Mouse (Mus musculus) spleen, postnatal 14 days (tissue): ENCODE measurements around the gene Ucp2.
"Not testable (repeated sequence)": the region's sequence is repeated elsewhere in the genome, so short reads cannot be mapped to it uniquely, and the experiment has no call there.

Experiments
- DNase-seq, 2 experiments: peaks; one replicate each; pipeline ENCODE4 v3.0.0; 2021 to 2022; ENCODE audit warnings: low spot score in 2 of 2

Gene Ucp2

GRCm38 (mm10) chr7:100479823-100480164, 13.3 kb upstream of the Ucp2 start:
- DNase-seq: no peak

GRCm38 (mm10) chr7:100480175-100480574, 13.0 kb upstream of the Ucp2 start:
- no peak for DNase-seq

GRCm38 (mm10) chr7:100482046-100482445, 11.1 kb upstream of the Ucp2 start:
- not testable (repeated sequence) for DNase-seq

GRCm38 (mm10) chr7:100484493-100484892, 8.6 kb upstream of the Ucp2 start:
- no peak for DNase-seq

GRCm38 (mm10) chr7:100487301-100487700, 5.8 kb upstream of the Ucp2 start:
- DNase-seq: no peak

- DNase-seq: no peak
Observed at GRCm38 (mm10) chr7:100488474-100489048, 4.6 kb upstream of the Ucp2 start.

- DNase-seq: no peak
Observed at GRCm38 (mm10) chr7:100492391-100493116, 583 bp upstream of the Ucp2 start.

- DNase-seq: peak in 1 of 2 experiments; percentile 24
Observed at GRCm38 (mm10) chr7:100493484-100494414, 612 bp downstream of the Ucp2 start.

- DNase-seq: no peak
Observed at GRCm38 (mm10) chr7:100494415-100494831, 1.3 kb downstream of the Ucp2 start.

GRCm38 (mm10) chr7:100495042-100495441, 1.9 kb downstream of the Ucp2 start:
- DNase-seq: no peak

- peak; percentile 62 to 69 for DNase-seq
Observed at GRCm38 (mm10) chr7:100495581-100496251, 2.6 kb downstream of the Ucp2 start.

- DNase-seq: no peak
Observed at GRCm38 (mm10) chr7:100496371-100496770, 3.2 kb downstream of the Ucp2 start.

- no peak for DNase-seq
Observed at GRCm38 (mm10) chr7:100496791-100497190, 3.7 kb downstream of the Ucp2 start.

GRCm38 (mm10) chr7:100497402-100497801, 4.3 kb downstream of the Ucp2 start:
- no peak for DNase-seq

GRCm38 (mm10) chr7:100497982-100498381, 4.8 kb downstream of the Ucp2 start:
- no peak for DNase-seq

GRCm38 (mm10) chr7:100499465-100499864, 6.3 kb downstream of the Ucp2 start:
- DNase-seq: no peak

- DNase-seq: peak in 1 of 2 experiments; percentile 24
Observed at GRCm38 (mm10) chr7:100500276-100500977, 7.3 kb downstream of the Ucp2 start.

- DNase-seq: no peak
Observed at GRCm38 (mm10) chr7:100501027-100501843, 8.1 kb downstream of the Ucp2 start.

- no peak for DNase-seq
Observed at GRCm38 (mm10) chr7:100501844-100502373, 8.8 kb downstream of the Ucp2 start.

GRCm38 (mm10) chr7:100502374-100502922, 9.3 kb downstream of the Ucp2 start:
- no peak for DNase-seq
